Mouse (Mus musculus) hindbrain, embryonic 16.5 days (tissue): Measurements from ENCODE around the gene Casc3. TPM values are rescaled to one million over a fixed set of nuclear protein-coding genes. Genes with fewer than 3 reads are reported as not detected.

Experiments used
- ATAC-seq: fragments of 200-750 bp; cut with Nextera tagmentation; 2 replicates; pipeline ENCODE4 v1.8.0; 2017; ENCODE audit warnings: moderate TSS enrichment, moderate library complexity
- H3K27ac ChIP-seq: fragments of 300-500 bp; sonication (generic); 2 replicates; pipeline ENCODE4 v1.5.1; 2014; ENCODE audit warnings: low read depth, mild to moderate bottlenecking, control low read depth, low read length, moderate library complexity
- H3K27me3 ChIP-seq: fragments of 300-500 bp; sonication (generic); replicated peaks from 2 replicates; pipeline ENCODE4 v1.6.1; 2014; ENCODE audit warnings: low read length; ENCODE audit not compliant: control insufficient read depth, insufficient read depth
- H3K36me3 ChIP-seq: fragments of 300-500 bp; sonication (generic); 2 replicates; pipeline ENCODE4 v1.6.1; 2014; ENCODE audit warnings: mild to moderate bottlenecking, low read length, moderate library complexity, mixed read lengths; ENCODE audit not compliant: control insufficient read depth, insufficient read depth
- H3K4me1 ChIP-seq: fragments of 300-500 bp; sonication (generic); 2 replicates; pipeline ENCODE4 v1.6.1; 2014; ENCODE audit warnings: low read depth, low read length; ENCODE audit not compliant: control insufficient read depth, insufficient read depth
- H3K4me2 ChIP-seq: fragments of 300-500 bp; sonication (generic); 2 replicates; pipeline ENCODE4 v1.6.1; 2014; ENCODE audit warnings: mild to moderate bottlenecking, low read length, control low read depth, moderate library complexity
- H3K4me3 ChIP-seq: fragments of 300-500 bp; sonication (generic); 2 replicates; pipeline ENCODE4 v1.5.1; 2014; ENCODE audit warnings: mild to moderate bottlenecking, low read length, control low read depth, moderate library complexity
- H3K9ac ChIP-seq: fragments of 300-500 bp; sonication (generic); 2 replicates; pipeline ENCODE4 v1.6.1; 2014; ENCODE audit warnings: low read depth, mild to moderate bottlenecking, control low read depth, low read length, moderate library complexity
- H3K9me3 ChIP-seq: fragments of 300-500 bp; sonication (generic); 2 replicates; pipeline ENCODE4 v1.6.1; 2014; ENCODE audit warnings: mild to moderate bottlenecking, low read length, moderate library complexity; ENCODE audit not compliant: control insufficient read depth
- WGBS: fragments of 180-500 bp; shearing (Covaris S2); extraction: QIAGEN DNeasy Blood & Tissue Kit; methylation state at CpG from one replicate; pipeline ENCODE4 v1.1.7; 2014; 5-methylcytosine and 5-hydroxymethylcytosine counted together
- polyA plus RNA-seq: library from polyadenylated mRNA; unstranded; fragments of >200 nt; fragmentation: Nextera tagmentation; extraction: Ambion mirVana; gene quantifications from 2 replicates; pipeline ENCODE4 v1.2.1, GENCODE M21; 2015

Gene Casc3
- polyA plus RNA-seq, 1 experiment from 2014 or later: 41.7 TPM

DNA sequence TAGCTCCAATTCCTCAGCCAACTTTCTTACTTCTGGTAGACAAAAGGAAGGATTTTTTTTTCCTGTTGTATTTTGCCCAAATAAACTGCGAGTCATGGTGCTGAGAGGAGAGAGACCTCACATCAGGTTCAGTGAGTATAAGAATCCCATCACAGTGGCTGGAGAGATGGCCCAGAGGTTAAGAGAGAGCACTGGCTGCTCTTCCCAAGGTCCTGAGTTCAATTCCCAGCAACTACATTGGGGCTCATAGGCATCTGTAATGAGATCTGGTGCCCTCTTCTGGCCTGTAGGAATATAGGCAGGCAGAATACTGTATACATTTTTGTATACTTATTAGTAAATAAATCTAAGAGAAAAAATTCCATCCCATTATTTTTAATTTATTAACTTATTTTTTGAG lies 17.0 kb upstream of the Casc3 start:
- Histone ChIP-seq H3K36me3 (no peaks in the 10 kb centered on the region), H3K4me2 (no peak overlapping the region), H3K9ac (no peak overlapping the region), H3K9me3 (no peaks in the 10 kb centered on the region), H3K4me3 (no peak overlapping the region), H3K27ac (no peak overlapping the region), H3K27me3 (no peaks in the 10 kb centered on the region), H3K4me1 (peaks cover 22% of the 10 kb centered on the region)
- WGBS: 92% methylated on average over 1 of the region's 1 CpGs
- no peak for ATAC-seq

DNA sequence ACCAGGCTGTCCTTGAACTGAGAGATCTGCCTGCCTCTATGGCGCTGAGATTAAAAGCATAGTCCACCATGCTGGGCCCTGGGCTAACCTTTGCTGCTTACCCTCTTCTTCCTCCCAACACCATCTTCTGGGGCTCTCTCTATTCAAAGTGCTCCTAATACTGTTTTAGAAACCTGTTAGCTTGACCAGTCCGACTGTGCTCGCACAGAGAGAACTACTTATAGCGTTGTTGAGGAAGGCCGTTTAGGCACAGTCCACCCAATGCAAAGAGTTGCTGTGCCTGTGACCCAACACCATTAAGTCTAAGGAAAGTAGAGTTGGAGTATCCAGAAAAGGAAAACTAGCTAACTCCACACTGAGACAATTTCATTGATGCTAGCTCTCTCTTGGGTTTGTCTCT lies 16.6 kb upstream of the Casc3 start:
- no peak overlapping the region; the same call in 1 of the 2 replicates for H3K4me2 ChIP-seq
- H3K36me3 ChIP-seq: no peaks in the 10 kb centered on the region
- H3K27me3 ChIP-seq: no peaks in the 10 kb centered on the region
- no peaks in the 10 kb centered on the region for H3K9me3 ChIP-seq
- no peak overlapping the region for H3K9ac ChIP-seq
- H3K27ac ChIP-seq: 0 out of 2 replicates have a peak overlapping the region, but pooled peaks have one; percentile 13
- no peak overlapping the region for H3K4me3 ChIP-seq
- peaks cover 18% of the 10 kb centered on the region for H3K4me1 ChIP-seq
- WGBS: 91% methylated on average over 5 of the region's 5 CpGs
- ATAC-seq: no peak

DNA sequence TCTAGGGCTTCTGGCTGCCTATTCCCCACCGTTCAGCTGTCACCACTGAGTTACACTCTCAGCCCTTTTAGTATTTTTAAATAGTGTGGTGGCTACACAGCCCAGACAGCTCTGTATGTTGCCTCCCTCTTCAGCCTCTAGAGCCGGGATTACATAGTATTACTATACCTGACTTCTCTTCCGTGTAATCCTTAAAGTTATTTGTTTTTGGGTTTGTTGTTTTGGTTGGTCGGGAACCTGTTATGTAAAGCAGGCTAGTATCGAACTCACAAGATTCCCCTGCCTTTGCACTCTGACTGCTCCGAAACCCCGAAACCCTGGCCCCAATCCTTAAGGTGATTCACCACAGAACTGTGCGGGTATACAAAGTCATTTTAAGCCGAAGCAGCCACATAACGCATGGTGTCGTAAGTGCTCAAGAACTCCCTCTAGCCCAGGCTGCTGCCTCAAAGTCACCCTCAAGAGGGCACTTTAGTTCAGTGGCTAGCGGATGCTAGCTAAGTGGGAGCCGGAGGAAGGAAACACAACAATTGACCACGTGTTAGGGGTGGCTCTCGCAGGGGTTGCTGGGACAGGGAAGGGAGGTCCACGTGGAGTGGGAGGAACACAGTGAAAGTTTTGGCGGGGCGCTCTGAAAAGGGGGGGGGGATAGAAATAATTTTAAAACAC lies 16.0 kb upstream of the Casc3 start:
- H3K9me3 ChIP-seq: no peaks in the 10 kb centered on the region
- H3K4me1 ChIP-seq: peaks cover 16% of the 10 kb centered on the region
- H3K9ac ChIP-seq: peak overlapping the region; percentile 62
- peak overlapping the region; percentile 46 for H3K4me3 ChIP-seq
- ATAC-seq: peak; percentile 83
- no peaks in the 10 kb centered on the region for H3K27me3 ChIP-seq
- H3K4me2 ChIP-seq: peak overlapping the region; percentile 98
- H3K36me3 ChIP-seq: no peaks in the 10 kb centered on the region
- peak overlapping the region; percentile 48; the same call in 1 of the 2 replicates for H3K27ac ChIP-seq
- WGBS: 13% methylated on average over 18 of the region's 18 CpGs

DNA sequence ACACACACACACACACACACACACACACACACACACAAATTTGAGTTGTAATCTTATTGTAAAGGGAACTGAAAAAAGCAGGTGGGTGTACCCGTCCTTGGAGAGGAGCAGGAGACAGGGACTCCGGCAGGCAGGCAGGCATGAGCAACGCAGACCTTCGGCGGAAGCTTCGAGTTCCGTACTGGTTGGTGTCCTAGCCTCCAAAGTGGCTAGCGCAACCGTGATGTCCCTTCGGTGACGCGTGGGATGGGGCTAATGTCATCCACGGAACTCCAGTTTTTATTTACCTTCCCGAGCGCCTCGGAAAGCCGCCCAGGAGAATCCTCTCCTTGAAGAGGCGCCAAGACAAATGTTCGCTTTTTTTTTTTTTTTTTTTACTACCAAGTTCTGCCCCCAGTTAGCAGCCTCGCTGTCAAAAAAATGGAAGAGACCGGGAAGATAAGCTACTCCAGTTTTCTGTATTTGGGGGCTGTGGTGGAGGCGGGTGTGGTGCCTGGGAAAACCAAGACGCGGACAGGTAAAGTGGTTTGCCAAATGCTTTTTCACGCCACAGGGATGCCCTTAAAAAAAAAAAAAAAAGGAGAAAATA lies 15.4 kb upstream of the Casc3 start:
- Histone ChIP-seq H3K4me1 (peaks cover 21% of the 10 kb centered on the region), H3K4me3 (peak overlapping the region; percentile 46), H3K27ac (no peak overlapping the region), H3K36me3 (no peaks in the 10 kb centered on the region), H3K9me3 (no peaks in the 10 kb centered on the region), H3K9ac (peak overlapping the region; percentile 62), H3K27me3 (no peaks in the 10 kb centered on the region), H3K4me2 (peak overlapping the region; percentile 98)
- ATAC-seq: peak; percentile 27
- WGBS: 1% methylated on average over 25 of the region's 25 CpGs

DNA sequence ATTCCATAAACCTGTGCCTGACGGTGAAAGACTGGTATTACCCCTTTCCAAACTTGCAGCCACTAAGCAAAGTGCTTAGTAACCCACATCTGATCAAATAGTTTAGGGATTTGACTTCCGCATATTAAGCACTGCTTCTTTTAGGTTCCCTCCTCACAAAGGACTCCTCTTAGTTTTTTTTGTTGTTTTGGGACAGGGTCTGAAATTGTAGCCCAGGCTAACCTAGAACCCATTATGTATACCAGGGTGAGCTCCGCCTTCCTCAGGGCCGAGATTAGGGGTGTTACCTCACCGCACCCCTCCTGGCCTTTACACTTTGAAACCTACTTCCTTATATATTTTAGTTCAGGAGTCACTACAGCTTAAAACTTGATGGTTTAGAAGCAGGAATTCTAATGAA lies 14.9 kb upstream of the Casc3 start:
- Histone ChIP-seq H3K27me3 (no peaks in the 10 kb centered on the region), H3K4me2 (peak overlapping the region; percentile 98), H3K36me3 (no peaks in the 10 kb centered on the region), H3K4me1 (peaks cover 21% of the 10 kb centered on the region), H3K4me3 (no peak overlapping the region), H3K9ac (no peak overlapping the region; the same call in 1 of the 2 replicates), H3K27ac (no peak overlapping the region), H3K9me3 (no peaks in the 10 kb centered on the region)
- 45% methylated on average over 5 of the region's 5 CpGs for WGBS
- no peak for ATAC-seq

DNA sequence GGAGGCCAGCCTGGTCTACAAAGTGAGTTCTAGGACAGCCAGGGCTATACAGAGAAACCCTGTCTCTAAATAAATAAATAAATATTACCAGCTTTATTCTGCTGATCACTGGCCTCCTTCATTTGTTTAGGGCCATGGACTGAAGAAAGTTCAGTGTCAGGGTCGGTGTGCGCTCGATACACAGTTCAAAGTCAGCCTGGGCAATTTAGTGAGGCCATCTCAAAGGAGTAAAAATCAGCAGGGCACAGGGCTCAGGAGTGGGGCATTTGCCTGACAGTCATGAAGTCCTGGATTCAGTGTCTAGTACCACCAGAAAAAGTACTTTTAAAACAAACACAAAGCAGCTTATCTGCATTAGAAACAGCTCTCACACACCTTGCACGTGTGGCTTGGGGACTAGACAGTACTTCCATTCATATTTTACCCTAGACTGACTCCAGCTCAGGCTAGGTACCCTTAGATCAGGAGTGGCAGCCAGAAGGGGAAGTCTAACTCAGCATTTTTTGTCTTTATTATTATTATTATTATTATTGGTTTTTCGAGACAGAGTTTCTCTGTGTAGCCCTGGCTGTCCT lies 14.0 kb upstream of the Casc3 start:
- Histone ChIP-seq H3K4me2 (no peak overlapping the region), H3K4me1 (peaks cover 21% of the 10 kb centered on the region), H3K9ac (no peak overlapping the region), H3K9me3 (no peaks in the 10 kb centered on the region), H3K4me3 (no peak overlapping the region), H3K27me3 (no peaks in the 10 kb centered on the region), H3K27ac (no peak overlapping the region), H3K36me3 (no peaks in the 10 kb centered on the region)
- 84% methylated on average over 5 of the region's 5 CpGs for WGBS
- no peak for ATAC-seq

DNA sequence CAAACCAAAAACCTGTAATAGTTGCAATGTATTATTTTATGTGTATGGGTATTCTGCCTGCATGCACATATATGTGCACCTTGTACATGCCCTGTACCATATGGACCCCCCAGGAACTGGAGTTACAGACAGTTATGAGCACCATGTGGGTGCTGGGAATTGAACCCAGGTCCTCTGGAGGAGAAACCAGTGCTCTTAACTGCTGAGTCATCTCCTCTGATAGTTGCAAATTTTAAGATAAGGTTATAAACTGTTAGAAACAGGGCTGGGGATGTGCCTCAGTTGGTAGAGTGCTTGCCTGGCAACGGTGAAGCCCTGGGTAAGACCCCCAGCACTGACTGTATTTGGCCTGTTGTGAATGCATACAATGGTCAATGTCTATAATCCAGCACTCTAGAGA lies 13.3 kb upstream of the Casc3 start:
- Histone ChIP-seq H3K9ac (no peak overlapping the region), H3K9me3 (no peaks in the 10 kb centered on the region), H3K27ac (no peak overlapping the region), H3K4me3 (no peak overlapping the region), H3K27me3 (no peaks in the 10 kb centered on the region), H3K36me3 (no peaks in the 10 kb centered on the region), H3K4me1 (peaks cover 17% of the 10 kb centered on the region), H3K4me2 (no peak overlapping the region)
- no peak for ATAC-seq
- WGBS: 70% methylated on average over 1 of the region's 1 CpGs

DNA sequence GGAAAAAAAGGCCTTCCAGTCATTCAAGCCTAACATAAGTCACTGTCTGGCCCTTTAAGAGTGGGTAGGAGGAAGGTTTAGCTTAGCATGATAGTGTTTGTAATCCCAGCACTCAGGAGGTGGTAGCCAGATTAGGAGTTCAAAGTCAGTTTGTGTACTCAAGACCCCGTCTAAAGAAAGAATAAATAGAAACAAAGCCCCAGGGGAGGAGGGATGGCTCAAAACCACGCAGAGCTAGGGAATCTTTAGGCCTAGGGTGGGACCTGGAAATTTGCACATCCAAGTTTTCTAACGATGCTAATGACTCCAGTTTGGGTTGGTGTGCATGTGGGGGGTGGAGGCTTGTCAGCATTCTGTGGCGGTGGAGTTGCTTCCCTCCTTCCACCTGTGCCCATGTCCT lies 12.6 kb upstream of the Casc3 start:
- H3K9me3 ChIP-seq: no peaks in the 10 kb centered on the region
- H3K4me1 ChIP-seq: peaks cover 13% of the 10 kb centered on the region
- WGBS: 6% methylated on average over 4 of the region's 4 CpGs
- no peak overlapping the region for H3K4me2 ChIP-seq
- no peak for ATAC-seq
- H3K9ac ChIP-seq: no peak overlapping the region
- no peaks in the 10 kb centered on the region for H3K36me3 ChIP-seq
- no peak overlapping the region for H3K27ac ChIP-seq
- no peak overlapping the region for H3K4me3 ChIP-seq
- no peaks in the 10 kb centered on the region for H3K27me3 ChIP-seq

DNA sequence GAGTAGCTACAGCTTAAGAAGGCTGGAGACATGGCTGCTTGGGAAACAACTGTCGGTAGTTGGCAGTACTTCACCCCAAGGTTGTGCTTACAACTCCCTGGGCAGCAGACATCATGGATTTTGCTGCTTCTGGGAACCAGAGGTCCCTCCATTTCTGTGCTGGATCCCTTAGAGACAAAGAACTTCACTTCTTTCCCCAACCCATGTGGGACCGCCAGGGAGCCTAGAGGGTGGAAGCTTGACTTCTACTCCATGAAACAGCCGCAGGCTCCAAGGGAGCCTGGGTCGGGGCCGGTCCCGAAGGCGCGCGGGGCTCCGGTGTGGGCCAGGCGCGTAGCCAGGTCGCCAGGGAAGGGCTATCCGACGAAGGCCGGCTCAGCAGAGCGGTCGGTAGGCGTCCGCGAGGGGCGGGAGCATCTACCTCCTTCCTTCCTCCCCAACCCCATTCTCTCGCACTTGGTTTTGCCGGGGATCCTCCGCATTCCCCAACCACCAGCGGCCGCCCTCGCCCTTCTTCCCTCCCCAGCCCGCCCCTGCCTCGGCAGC lies 10.2 kb upstream of the Casc3 start:
- H3K9me3 ChIP-seq: no peaks in the 10 kb centered on the region
- H3K4me1 ChIP-seq: peaks cover 30% of the 10 kb centered on the region
- ATAC-seq: peak; percentile 67
- H3K4me3 ChIP-seq: peak overlapping the region; percentile 74
- H3K27ac ChIP-seq: peak overlapping the region; percentile 100
- WGBS: 0% methylated on average over 22 of the region's 30 CpGs
- H3K36me3 ChIP-seq: no peaks in the 10 kb centered on the region
- peak overlapping the region; percentile 75 for H3K4me2 ChIP-seq
- no peaks in the 10 kb centered on the region for H3K27me3 ChIP-seq
- H3K9ac ChIP-seq: peak overlapping the region; percentile 99
